10 mouse cellular contexts compared by ENCODE assay signal in the genomic region with DNA sequence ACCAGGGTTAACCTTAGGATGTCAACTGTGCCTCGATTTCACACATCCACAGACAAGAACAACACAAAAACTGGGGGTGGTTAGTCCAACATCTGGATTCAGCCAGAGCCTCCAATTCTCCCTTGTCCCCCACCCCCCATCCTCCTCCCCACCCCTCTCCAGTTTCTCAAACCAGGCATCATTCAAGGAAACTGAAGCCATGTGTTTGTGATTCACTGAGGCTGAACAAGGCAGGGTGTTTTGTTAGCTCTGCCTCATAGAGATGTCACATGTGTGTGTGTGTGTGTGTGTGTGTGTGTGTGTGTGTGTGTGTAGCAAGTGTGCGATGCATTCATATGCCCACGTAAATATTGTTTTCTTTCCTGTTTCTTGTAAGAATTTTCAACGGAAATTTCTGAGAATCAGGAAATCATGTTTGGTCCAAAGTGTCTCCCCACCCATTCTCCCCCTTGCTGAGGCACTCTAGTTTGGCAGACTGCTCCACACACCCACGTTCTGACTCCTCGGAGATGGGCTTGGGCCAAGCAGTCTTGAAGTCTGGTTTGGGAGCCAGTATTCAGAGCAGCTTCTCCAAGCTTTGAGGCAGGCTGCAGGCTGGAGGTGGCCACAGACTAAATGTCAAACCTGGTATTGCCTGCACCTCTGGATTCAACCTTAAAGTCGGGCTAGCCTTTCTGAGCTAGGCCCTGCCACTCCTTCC. TPM values are rescaled to one million over a fixed set of nuclear protein-coding genes. Genes with fewer than 3 reads are reported as not detected.
A peak's percentile ranks its signal among the peaks of the same experiment; 100 is the strongest.
DNase-seq lines count a peak whose midpoint lies in the region; ATAC-seq lines count a peak whose summit lies in the region.
"Had no signal": no experiment of that assay in that cellular context is flagged by ENCODE, and none has a peak within 500 bp of the region (broad histone marks: within the 10 kb centered on the region; RNA-seq: fewer than 3 reads in every experiment).

No protein-coding gene starts in this region.

- no peaks in the 10 kb centered on the region for H3K36me3 ChIP-seq in heart, embryonic 12.5 days
- no peaks in the 10 kb centered on the region for H3K36me3 ChIP-seq in hindbrain, embryonic 16.5 days (ENCODE audit: control insufficient read depth, insufficient read depth, low read length)
- no peaks in the 10 kb centered on the region for H3K36me3 ChIP-seq in midbrain, embryonic 14.5 days (ENCODE audit: control insufficient read depth, insufficient read depth, low read length)

- H3K4me2 ChIP-seq in heart, embryonic 12.5 days, result no peak overlapping the region
- H3K4me2 ChIP-seq in hindbrain, embryonic 16.5 days (ENCODE audit: low read length), result no peak overlapping the region
- no peak overlapping the region for H3K4me2 ChIP-seq in midbrain, embryonic 14.5 days (ENCODE audit: low read length)

- 73% methylated on average over 7 of the region's 7 CpGs for WGBS in heart, embryonic 12.5 days
- WGBS in hindbrain, embryonic 16.5 days, result 60% methylated on average over 7 of the region's 7 CpGs
- WGBS in midbrain, embryonic 14.5 days, result 77% methylated on average over 7 of the region's 7 CpGs

- H3K4me3 ChIP-seq in heart, embryonic 12.5 days, result no peak overlapping the region
- H3K4me3 ChIP-seq in hindbrain, embryonic 16.5 days (ENCODE audit: low read length), result no peak overlapping the region
- no peak overlapping the region for H3K4me3 ChIP-seq in midbrain, embryonic 14.5 days (replicated peaks; ENCODE audit: low read depth, low read length)
- H3K4me3 ChIP-seq: erythroblast, embryonic 14.5 days had no signal

- no peaks in the 10 kb centered on the region for H3K9me3 ChIP-seq in heart, embryonic 12.5 days (replicated peaks)
- H3K9me3 ChIP-seq in hindbrain, embryonic 16.5 days (ENCODE audit: control insufficient read depth, low read length), result no peaks in the 10 kb centered on the region
- no peaks in the 10 kb centered on the region for H3K9me3 ChIP-seq in midbrain, embryonic 14.5 days (ENCODE audit: control insufficient read depth, low read length)

- no peak overlapping the region for H3K9ac ChIP-seq in heart, embryonic 12.5 days
- H3K9ac ChIP-seq in hindbrain, embryonic 16.5 days (ENCODE audit: low read depth, low read length), result no peak overlapping the region
- no peak overlapping the region for H3K9ac ChIP-seq in midbrain, embryonic 14.5 days (replicated peaks; ENCODE audit: low read length)

- 0 out of 2 replicates have a peak, but pooled peaks cover 11% of the 10 kb centered on the region for H3K27me3 ChIP-seq in heart, embryonic 12.5 days (replicated peaks)
- no peaks in the 10 kb centered on the region for H3K27me3 ChIP-seq in hindbrain, embryonic 16.5 days (replicated peaks; ENCODE audit: control insufficient read depth, insufficient read depth, low read length)
- H3K27me3 ChIP-seq in midbrain, embryonic 14.5 days (ENCODE audit: control insufficient read depth, insufficient read depth, low read length), result no peaks in the 10 kb centered on the region

- peaks cover 23% of the 10 kb centered on the region for H3K4me1 ChIP-seq in heart, embryonic 12.5 days (replicated peaks)
- peaks cover 4% of the 10 kb centered on the region; the same call in 1 of the 2 replicates for H3K4me1 ChIP-seq in hindbrain, embryonic 16.5 days (ENCODE audit: control insufficient read depth, insufficient read depth, low read depth, low read length)
- H3K4me1 ChIP-seq in midbrain, embryonic 14.5 days (ENCODE audit: control insufficient read depth, insufficient read depth, low read length), result no peaks in the 10 kb centered on the region

- no peak for ATAC-seq in heart, embryonic 12.5 days (ENCODE audit: insufficient number of reproducible peaks, low FRiP score)
- ATAC-seq in hindbrain, embryonic 16.5 days, result no peak
- no peak for ATAC-seq in midbrain, embryonic 14.5 days (ENCODE audit: low FRiP score, low TSS enrichment)

- DNase-seq in heart, adult 18-20 months, result peak; percentile 83 to 88
- DNase-seq in frontal cortex, postnatal 14 days (ENCODE audit: low spot score in 2 of 2), result peak; percentile 62 to 69
- DNase-seq in kidney, adult 8-10 months, result peak; percentile 33 to 62
- peak; percentile 81 to 91 for DNase-seq in left cerebral cortex, postnatal 14 days (ENCODE audit: low spot score in 2 of 2)
- DNase-seq in right cerebral cortex, adult 18-20 months, result peak; percentile 87
- no peak for DNase-seq in midbrain, embryonic 14.5 days

- H3K27ac ChIP-seq in heart, embryonic 12.5 days (ENCODE audit: poor library complexity, severe bottlenecking), result no peak overlapping the region
- H3K27ac ChIP-seq in hindbrain, embryonic 16.5 days (ENCODE audit: low read depth, low read length), result no peak overlapping the region
- H3K27ac ChIP-seq in midbrain, embryonic 14.5 days (replicated peaks; ENCODE audit: low read depth, low read length), result no peak overlapping the region

- intact Hi-C loops in left cerebral cortex, postnatal 14 days (cut with DNase I), result no loop called here

RNA-seq across cellular contexts. Expression of a gene that starts 16.3 kb away (rescaled TPM):
- total RNA-seq in heart, adult 18-20 months (2021), result under 1 TPM in 1 of 2 experiments, not detected in 1; 0.10 TPM
- polyA plus RNA-seq in heart, embryonic 12.5 days (2016; fragmentation: Nextera tagmentation; extraction: Ambion mirVana), result not detected in 2 replicates
- under 1 TPM in 1 of 2 experiments, not detected in 1; 0.37 TPM for total RNA-seq in left cerebral cortex, postnatal 14 days (2021)
- polyA plus RNA-seq in hindbrain, embryonic 16.5 days (2015; fragmentation: Nextera tagmentation; extraction: Ambion mirVana), result 0.18 TPM in 1 of 2 replicates, not detected in the other
- polyA plus RNA-seq in midbrain, embryonic 14.5 days (2014; fragmentation: Nextera tagmentation; extraction: Ambion mirVana), result not detected in 2 replicates
- polyA plus RNA-seq: erythroblast, embryonic 14.5 days; neural tube, embryonic 14.5 days had no signal
